Mouse (Mus musculus): ENCODE data around the gene Safb. TPM values are rescaled to one million over a fixed set of nuclear protein-coding genes. Genes with fewer than 3 reads are reported as not detected.
"Not testable (repeated sequence)": the region's sequence is repeated elsewhere in the genome, so short reads cannot be mapped to it uniquely, and the experiment has no call there.

The Safb gene
- total RNA-seq, 2 experiments from 2014 or later: 126 to 182 TPM

DNA sequence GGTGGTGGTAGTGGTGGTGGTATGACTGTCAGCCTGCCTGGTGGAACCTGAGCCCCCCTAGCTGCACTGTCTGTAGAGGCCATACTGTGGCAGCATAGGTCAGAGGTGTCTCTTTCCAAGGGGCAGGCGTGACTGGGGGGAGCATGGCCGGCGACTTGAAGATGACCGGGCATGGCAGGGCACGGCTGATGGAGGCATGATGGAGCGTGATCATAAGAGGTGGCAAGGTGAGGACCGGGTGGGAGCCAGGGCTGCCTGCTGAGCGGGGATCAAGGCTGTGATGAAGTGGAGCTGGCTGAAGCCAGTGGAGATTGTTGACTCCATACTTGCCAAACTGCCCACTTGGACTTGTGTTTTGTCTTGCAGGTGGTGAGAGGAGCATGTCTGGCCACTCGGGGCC lies 20.8 kb downstream of the Safb start:
- DNase-seq (ENCODE audit: low spot score in 2 of 2): no peak
- intact Hi-C loops (cut with DNase I): no loop called here

DNA sequence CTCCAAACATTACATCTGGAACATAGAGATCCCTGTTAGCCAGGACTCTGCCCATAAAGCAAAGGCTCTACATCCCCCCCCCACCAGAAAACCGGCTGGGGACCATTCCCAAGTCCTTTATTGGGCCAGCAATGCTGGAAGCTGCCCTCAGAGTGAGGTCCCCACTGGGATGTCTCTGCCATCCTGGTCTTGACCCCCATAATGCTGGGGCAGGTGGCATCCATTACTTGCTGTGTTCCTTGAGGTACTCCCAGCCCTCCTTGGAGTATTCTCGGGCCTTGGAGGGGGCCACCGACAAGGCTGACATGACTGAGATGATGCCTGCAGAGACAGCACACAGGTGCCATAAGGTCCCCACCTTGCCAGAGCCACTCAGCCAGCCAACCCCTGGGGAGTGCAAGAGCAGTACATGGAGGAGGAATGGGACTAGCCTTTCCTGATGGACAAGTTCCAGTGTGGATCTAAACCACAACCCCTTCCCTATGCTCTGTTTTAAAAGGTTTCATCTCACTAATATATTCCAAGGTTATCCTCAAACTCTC lies 23.0 kb downstream of the Safb start:
- intact Hi-C loops (cut with DNase I): no loop called here
- no peak for DNase-seq (ENCODE audit: low spot score in 2 of 2)

GRCm38 (mm10) chr17:56608699-56609098 lies 24.1 kb downstream of the Safb start:
- DNase-seq (ENCODE audit: low spot score in 2 of 2): no peak
- intact Hi-C loops (cut with DNase I): no loop called here

DNA sequence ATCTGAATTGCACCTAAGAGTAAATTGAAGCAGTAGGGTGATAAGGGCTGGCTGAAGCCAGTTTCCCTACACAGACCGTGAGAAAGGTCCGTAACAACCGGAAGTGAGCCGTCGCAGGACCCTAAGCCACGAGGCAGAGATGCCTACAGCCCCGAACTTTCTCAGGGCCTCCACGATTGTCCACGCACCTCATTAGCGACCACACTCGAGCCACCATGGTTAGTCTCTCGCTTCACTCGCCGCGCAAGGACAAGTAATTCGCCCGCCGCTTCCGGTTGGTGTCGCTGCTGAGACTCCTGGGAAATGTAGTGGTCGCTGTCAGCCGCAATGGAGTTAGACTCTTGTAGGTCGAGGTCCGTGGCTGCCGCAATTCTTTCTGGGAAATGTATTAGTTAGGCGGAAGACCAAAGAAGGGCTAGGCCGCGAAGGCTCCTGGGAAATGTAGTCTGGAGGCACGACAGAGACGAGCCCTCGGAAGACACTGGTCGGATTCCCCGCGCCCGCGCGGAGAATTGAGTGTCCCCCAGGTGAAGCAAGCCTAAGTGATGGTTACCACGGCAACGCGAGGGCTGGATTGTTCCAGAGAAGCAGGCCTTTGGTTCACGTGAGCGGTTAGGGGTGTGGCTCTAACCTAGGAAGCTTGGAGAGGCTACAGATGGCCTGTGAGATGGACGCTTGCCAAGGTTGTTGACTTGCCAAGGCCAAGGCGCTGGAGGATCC lies 25.0 kb downstream of the Safb start, which contains the start of gene 2410015M20Rik:
Gene 2410015M20Rik (minus strand): TSS at position 320 of the 720 bp plus-strand sequence.
- intact Hi-C loops (cut with DNase I): loop anchor here (5.0 kb wide), 1 partner anchor 153 kb away; the partner anchor contains the start of gene Dus3l
- peak; percentile 96 to 97 for DNase-seq (ENCODE audit: low spot score in 2 of 2)

DNA sequence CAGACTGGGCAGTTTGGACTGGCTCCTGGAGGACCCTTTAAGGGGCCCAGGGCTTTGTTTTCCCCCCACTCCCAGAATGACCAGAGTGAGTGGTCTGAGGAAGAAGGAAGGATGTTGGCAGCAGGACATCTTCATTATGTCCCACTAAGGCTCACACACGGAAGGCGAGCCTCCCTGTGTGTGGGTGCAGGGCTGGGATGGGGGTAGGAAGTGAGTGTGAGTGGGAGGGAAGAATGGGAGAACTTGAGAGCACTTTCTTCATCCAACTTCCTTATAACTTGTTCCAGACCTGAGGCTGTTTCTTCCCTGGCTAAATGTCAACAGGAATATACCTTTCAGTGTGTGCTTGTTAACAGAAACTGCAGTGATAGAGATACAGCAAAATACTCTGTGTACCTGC lies 26.7 kb downstream of the Safb start:
- intact Hi-C loops (cut with DNase I): loop anchor here (5.0 kb wide), 1 partner anchor 151 kb away; the partner anchor contains the start of gene Dus3l
- no peak for DNase-seq (ENCODE audit: low spot score in 2 of 2)

DNA sequence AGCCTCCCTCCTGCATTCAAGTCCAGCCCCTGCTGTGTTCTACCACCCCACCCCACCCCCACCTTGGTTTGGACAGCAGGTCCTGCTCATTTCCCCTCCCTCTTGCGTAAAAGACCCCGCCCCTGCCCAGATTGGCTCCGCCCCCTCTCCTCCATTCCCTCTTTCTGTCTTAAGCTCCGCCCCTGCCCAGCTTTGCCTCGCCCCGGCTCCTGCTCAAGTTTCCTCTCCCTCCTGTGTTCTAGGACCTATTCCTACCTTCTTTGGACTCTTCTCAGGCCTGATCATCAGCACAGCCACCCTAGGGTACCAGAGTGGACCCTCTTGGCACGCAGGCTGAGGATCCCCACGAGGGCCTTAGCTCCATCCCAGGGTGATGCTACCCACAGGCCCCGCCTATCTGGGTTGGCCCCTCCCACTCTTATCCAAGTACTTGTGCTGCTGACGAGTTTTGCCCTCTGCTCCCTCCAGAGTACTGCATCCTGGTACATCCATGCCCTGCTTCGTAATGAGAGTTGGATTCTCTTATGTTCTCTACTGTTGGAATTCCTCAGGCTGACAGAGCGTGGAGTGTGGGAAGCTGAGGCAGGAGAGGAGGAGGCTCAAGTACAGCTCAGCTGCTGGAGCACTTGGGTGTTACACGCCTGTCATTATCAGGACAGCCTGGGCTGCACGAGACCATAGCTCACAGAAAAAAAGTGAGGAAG lies 27.4 kb downstream of the Safb start:
- intact Hi-C loops (cut with DNase I): loop anchor here (2.0 to 5.0 kb wide), 3 partner anchors 15 to 150 kb away; partner anchors contain the start of genes Dus3l and Lonp1
- no peak for DNase-seq (ENCODE audit: low spot score in 2 of 2)

- DNase-seq (ENCODE audit: low spot score in 2 of 2): not testable (repeated sequence)
- intact Hi-C loops (cut with DNase I): loop anchor here (2.0 to 5.0 kb wide), 3 partner anchors 14 to 150 kb away; partner anchors contain the start of genes Dus3l and Lonp1
Measured at GRCm38 (mm10) chr17:56612565-56612939, 27.9 kb downstream of the Safb start.

DNA sequence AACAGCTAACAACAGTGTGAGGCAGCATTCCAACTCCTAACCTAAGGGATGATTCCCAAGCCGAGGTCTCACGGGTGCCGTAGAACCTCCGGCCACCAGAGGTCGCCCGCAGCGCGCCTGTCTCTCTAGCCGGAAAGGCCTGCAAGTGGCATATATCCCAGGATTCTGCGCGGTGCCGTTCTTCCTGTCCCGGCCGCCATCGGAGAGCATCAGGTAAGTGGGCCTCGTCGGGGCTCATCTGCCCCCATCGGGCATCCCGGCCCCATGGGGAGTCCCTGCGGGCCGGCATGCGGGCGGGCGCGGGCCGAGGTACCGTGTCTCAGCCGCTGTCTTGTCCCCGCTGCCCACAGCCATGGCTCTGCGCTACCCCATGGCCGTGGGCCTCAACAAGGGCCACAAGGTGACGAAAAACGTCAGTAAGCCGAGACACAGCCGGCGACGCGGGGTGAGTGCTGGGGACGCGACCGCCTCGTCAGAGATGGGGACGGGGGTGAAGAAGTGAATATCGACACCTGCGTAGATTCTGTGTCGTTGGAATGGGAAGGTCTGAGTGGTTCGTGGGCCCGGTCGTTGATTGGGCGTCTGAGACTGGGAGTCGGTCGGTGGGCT lies 28.7 kb downstream of the Safb start, which contains the start of gene Rpl36:
Gene Rpl36 (plus strand): TSS at position 181 of the 609 bp plus-strand sequence.
- intact Hi-C loops (cut with DNase I): loop anchor here (2.0 to 5.0 kb wide), 3 partner anchors 13 to 149 kb away; partner anchors contain the start of genes Dus3l and Lonp1
- DNase-seq (ENCODE audit: low spot score in 2 of 2): peak; percentile 97

GRCm38 (mm10) chr17:56613893-56614292 lies 29.3 kb downstream of the Safb start:
- peak in 1 of 2 experiments; percentile 46 for DNase-seq (ENCODE audit: low spot score in 2 of 2)
- intact Hi-C loops (cut with DNase I): loop anchor here (2.0 to 5.0 kb wide), 3 partner anchors 13 to 148 kb away; partner anchors contain the start of genes Dus3l and Lonp1

- intact Hi-C loops (cut with DNase I): loop anchor here (5.0 kb wide), 1 partner anchor 148 kb away; the partner anchor contains the start of gene Dus3l
Measured at GRCm38 (mm10) chr17:56614391-56615135, 29.9 kb downstream of the Safb start.

GRCm38 (mm10) chr17:56615136-56615784 lies 30.6 kb downstream of the Safb start:
- no peak for DNase-seq (ENCODE audit: low spot score in 2 of 2)
- intact Hi-C loops (cut with DNase I): no loop called here

More at GRCm38 (mm10) chr17:56614391-56615135, 29.9 kb downstream of the Safb start:
- DNase-seq (ENCODE audit: low spot score in 2 of 2): no peak

GRCm38 (mm10) chr17:56615792-56616191 lies 31.2 kb downstream of the Safb start:
- no peak for DNase-seq (ENCODE audit: low spot score in 2 of 2)
- intact Hi-C loops (cut with DNase I): no loop called here

DNA sequence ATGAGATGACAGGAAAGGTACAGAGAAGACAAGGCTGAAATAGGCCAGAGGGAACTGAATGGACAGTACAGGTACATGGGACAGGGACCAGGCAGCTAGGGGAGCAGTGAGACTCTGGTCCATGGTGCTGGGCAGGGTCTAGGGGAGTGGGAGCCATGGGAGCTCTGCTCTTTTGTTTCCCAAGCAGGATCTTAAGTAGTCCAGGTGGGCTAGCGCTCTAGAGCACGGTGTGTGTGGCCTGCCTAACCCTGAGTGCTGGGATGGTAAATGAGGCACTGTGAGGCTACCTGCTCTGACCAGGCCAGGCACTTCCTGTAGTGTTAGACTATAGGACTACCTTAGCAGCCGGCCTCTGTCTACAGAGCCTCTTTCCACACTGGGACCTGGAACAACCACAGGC lies 32.1 kb downstream of the Safb start:
- intact Hi-C loops (cut with DNase I): no loop called here
- DNase-seq (ENCODE audit: low spot score in 2 of 2): no peak

DNA sequence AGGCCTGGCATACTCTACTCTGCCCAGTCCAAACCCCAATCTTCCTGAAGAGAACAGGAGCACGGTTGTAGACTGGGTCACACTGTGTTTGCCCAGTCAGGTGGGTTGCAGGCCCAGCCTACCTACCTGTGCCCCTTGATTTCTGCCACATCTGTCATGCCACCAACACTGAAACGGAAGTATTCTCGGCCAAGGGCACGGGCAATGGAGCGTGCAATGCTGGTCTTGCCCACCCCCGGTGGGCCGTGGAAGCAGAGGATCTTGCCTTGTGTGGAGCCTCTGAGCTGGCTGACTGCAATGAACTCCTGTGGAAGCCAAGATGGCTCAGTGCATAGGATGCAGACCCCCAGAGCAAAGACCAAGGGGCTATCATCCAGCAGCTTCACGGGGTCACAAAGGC lies 33.0 kb downstream of the Safb start:
- no peak for DNase-seq (ENCODE audit: low spot score in 2 of 2)
- intact Hi-C loops (cut with DNase I): no loop called here

GRCm38 (mm10) chr17:56625495-56625894 lies 40.9 kb downstream of the Safb start:
- intact Hi-C loops (cut with DNase I): loop anchor here (5.0 kb wide), 1 partner anchor 42 kb away; no protein-coding TSS in a partner anchor
- no peak for DNase-seq (ENCODE audit: low spot score in 2 of 2)

- DNase-seq (ENCODE audit: low spot score in 2 of 2): no peak
- intact Hi-C loops (cut with DNase I): loop anchor here (2.0 to 5.0 kb wide), 2 partner anchors 13 to 41 kb away; partner anchors contain the start of gene Rpl36
Measured at GRCm38 (mm10) chr17:56626260-56626659, 41.6 kb downstream of the Safb start.

DNA sequence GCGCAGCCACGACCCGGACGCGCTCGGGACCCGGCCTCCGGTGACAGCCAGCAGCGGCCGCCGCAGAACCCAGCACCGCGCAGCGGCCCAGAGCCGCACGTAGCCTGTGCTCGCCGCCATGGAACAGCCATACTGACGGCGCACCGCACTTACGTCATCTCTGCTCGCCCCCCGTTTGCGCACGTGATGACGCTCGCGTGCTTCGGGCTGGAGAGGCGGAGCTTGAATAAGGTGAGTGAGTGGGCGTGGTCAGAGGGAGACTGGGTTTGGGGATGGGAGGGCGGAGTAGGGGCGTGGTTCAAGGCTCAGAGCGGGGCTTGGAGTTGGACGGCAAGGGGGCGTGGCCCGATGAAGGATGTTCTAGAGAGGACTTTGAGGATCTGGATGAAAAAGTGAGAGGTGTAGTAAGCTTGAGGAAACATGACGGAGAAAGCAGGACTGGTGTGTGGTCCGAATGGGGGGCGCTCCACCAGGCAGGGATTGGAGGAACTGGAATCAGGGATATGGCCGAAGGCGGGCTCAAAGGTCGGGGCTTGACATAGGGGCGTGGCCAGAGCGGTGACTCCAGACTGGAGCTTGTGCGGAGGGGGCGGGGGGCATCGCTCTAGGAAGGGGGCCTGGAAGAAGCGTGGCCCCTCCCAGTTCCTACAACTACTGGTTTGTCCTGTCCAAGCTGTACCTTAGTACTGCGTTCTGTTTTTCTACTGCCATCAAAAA lies 42.3 kb downstream of the Safb start, which contains the start of gene Lonp1:
Gene Lonp1 (minus strand): TSS at position 134 of the 717 bp plus-strand sequence.
- peak; percentile 96 for DNase-seq (ENCODE audit: low spot score in 2 of 2)
- intact Hi-C loops (cut with DNase I): loop anchor here (2.0 to 5.0 kb wide), 2 partner anchors 14 to 40 kb away; partner anchors contain the start of gene Rpl36

Measured in left cerebral cortex, postnatal 36 days (tissue).